Mouse (Mus musculus) cerebellum, adult 9-11 months (tissue): ENCODE results near the gene B4galnt1.
"Not testable (repeated sequence)": the region's sequence is repeated elsewhere in the genome, so short reads cannot be mapped to it uniquely, and the experiment has no call there.

ENCODE experiments used
- DNase-seq: peaks from one replicate; pipeline ENCODE4 v3.0.0; 2022

B4galnt1 gene

DNA sequence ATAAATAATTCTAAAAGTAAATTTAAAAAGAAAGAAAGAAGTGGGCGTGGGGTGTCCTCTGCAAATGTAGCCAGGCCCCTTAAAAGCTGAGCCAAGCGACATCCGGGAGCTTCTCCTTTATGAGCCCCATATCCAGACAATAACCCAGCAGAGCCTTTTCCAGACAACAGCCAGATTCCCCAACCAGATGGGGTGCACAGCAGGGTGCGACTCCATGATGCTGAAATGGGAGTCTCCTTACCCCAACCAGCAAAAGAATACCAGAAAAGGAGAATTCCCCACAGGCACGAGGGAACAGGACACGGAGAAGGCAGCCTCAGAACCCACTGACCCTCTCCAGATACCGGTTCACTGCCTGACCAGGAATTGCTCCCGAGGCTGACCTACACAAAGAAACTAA is 21.8 kb upstream of the B4galnt1 start:
- peak; percentile 26 for DNase-seq

GRCm38 (mm10) chr10:127144536-127144935 is 20.5 kb upstream of the B4galnt1 start:
- DNase-seq = no peak

GRCm38 (mm10) chr10:127145303-127145702 is 19.7 kb upstream of the B4galnt1 start:
- no peak for DNase-seq

GRCm38 (mm10) chr10:127147135-127147534 is 17.9 kb upstream of the B4galnt1 start:
- DNase-seq = no peak

GRCm38 (mm10) chr10:127150471-127150872 is 14.6 kb upstream of the B4galnt1 start:
- DNase-seq = no peak

DNA sequence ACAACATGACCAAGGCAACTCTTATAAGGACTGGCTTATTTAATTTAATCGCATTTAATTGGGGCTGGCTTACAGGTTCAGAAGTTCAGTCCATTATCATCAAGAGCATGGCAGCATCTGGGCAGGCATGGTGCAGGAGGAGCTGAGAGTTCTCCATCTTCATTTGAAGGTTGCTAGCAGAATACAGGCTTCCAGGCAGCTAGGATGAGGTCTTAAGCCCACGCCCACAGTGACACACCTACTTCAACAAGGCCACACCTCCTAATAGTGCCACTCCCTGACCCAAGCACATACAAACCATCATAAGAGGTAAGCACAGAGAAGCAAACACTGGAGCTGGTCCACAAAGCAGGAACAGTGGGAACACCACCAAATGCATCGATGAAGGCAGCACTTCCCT is 13.8 kb upstream of the B4galnt1 start:
- not testable (repeated sequence) for DNase-seq

GRCm38 (mm10) chr10:127152556-127152955 is 12.5 kb upstream of the B4galnt1 start:
- not testable (repeated sequence) for DNase-seq

DNA sequence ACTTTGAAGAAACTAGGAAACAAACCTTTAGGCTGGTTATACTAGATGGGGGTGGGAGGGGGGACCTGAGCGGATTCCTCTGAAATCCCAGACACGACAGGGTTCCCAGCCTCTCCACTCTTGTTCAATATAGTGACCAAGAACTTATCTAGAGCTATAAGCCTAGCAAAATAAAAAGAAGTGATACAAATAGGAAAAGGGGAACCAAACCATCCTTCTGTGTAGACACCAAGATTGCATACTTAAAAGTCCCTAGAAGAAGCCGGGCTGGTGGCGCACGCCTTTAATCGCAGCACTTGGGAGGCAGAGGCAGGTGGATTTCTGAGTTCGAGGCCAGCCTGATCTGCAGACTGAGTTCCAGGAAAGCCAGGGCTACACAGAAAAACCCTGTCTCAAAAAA is 11.7 kb upstream of the B4galnt1 start:
- DNase-seq = no peak

GRCm38 (mm10) chr10:127154241-127154640 is 10.8 kb upstream of the B4galnt1 start:
- no peak for DNase-seq

DNA sequence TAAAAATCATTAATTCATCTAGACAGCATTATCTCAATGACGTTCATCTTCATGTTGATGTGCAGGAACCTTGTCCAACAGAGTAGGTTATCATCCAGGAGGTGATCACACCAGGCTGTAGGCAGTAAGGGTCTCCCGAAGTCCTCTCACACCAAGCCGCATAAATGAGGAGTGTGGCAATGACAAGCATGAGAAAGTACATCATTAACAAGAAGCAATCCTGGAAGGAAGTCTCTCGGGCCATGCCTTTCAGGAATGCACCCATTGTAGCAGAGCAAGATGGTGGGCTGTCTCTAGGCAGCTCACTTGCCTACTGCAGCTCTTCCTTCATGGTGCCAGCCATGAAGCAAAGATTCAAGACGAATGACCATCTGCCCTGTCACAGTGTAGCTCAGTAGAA is 10.4 kb upstream of the B4galnt1 start:
- no peak for DNase-seq

GRCm38 (mm10) chr10:127156089-127156488 is 8.9 kb upstream of the B4galnt1 start:
- DNase-seq = no peak

- DNase-seq = no peak
These were observed 8.5 kb upstream of the B4galnt1 start for GRCm38 (mm10) chr10:127156511-127156910.

DNA sequence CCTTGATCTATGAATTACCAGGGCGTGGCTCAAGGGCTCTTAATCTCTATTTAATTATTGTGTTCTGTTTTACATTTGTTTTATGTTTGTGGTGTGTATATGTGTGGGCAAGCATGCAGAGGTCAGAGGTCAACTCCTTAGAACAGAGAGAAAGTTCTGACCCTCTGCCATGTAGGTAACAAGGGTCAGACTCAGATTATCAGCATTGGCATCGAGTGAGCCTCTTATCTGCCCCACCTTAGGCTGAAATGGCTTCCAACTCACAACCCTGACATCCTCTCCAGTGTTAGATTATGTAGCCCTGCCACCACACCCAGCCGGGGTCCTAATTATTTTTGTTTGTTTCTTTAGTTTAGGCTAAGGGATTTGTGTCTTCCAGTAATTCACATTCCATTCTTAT is 6.6 kb upstream of the B4galnt1 start:
- no peak for DNase-seq

DNA sequence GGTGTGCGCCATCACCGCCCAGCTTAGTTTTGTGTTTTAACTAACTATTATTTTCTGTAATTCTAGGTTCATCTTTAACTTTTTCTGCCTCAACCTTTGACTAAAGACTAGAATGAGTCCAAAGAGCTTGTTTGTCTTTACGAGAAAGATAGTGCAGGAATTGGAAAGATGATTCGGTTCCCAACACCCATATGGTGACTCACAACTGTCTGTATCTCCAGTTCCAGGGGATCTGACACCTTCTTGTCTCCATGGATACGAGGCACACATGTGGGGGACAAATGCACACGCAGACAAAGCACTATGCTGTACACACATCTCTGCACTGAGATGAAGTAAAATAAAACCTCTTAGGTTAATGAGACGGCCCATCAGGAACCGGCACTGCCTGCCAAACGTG is 4.9 kb upstream of the B4galnt1 start:
- no peak for DNase-seq

DNA sequence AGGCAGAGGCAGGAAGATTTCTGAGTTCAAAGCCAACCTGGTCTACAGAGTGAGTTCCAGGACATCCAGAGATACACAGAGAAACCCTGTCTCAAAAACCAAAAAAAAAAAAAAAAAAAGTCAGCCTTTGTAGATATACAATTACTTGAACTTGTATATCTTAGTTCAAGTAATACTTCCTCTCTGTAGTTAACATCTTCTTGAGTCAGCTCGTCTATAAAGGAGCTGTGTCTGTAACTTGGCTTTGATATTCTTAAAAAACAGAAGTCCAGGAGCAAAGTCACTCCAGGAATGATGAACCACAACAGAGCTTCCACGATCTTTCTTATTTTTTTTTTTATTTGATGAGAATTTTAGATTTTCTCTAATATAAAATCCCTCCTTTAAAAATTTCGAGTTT is 4.3 kb upstream of the B4galnt1 start:
- no peak for DNase-seq

- peak; percentile 15 for DNase-seq
These were observed 2.2 kb upstream of the B4galnt1 start for GRCm38 (mm10) chr10:127162771-127163261.

GRCm38 (mm10) chr10:127164190-127164589 is 835 bp upstream of the B4galnt1 start:
- peak; percentile 22 for DNase-seq

GRCm38 (mm10) chr10:127165354-127165653 is 279 bp downstream of the B4galnt1 start:
- DNase-seq = no peak

DNA sequence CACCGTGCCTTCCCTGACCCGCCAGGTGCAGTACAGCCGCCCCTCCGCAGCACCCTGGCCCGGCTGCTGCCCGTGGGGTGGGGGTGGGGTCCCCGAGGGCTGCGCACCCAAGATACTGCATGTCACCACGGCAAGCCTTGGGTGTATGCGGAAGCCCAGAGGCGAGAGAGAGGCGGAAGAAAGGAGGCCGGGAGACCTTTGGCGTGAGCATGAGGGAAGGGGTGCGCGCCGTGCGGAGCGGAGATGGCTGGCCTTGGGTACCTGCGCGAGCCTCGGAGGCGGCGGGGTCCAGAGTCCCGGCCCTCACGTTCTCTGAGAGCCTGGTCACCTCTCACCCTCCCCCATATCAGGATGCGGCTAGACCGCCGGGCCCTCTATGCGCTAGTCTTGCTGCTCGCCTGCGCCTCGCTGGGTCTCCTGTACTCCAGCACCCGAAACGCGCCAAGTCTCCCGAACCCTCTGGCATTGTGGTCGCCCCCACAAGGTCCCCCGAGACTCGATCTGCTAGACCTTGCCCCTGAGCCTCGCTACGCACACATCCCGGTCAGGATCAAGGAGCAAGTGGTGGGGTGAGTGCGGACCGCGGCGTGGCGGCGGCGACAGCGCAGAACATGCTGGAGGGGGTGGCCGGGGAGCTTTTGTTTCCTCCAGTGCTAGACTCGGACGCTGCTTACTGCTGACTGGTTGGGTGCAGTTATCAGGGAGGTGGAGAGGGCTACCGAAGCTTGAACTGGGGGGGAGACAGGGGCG is 804 bp downstream of the B4galnt1 start:
- peak; percentile 77 for DNase-seq

GRCm38 (mm10) chr10:127166404-127166715 is 1.3 kb downstream of the B4galnt1 start:
- no peak for DNase-seq

DNA sequence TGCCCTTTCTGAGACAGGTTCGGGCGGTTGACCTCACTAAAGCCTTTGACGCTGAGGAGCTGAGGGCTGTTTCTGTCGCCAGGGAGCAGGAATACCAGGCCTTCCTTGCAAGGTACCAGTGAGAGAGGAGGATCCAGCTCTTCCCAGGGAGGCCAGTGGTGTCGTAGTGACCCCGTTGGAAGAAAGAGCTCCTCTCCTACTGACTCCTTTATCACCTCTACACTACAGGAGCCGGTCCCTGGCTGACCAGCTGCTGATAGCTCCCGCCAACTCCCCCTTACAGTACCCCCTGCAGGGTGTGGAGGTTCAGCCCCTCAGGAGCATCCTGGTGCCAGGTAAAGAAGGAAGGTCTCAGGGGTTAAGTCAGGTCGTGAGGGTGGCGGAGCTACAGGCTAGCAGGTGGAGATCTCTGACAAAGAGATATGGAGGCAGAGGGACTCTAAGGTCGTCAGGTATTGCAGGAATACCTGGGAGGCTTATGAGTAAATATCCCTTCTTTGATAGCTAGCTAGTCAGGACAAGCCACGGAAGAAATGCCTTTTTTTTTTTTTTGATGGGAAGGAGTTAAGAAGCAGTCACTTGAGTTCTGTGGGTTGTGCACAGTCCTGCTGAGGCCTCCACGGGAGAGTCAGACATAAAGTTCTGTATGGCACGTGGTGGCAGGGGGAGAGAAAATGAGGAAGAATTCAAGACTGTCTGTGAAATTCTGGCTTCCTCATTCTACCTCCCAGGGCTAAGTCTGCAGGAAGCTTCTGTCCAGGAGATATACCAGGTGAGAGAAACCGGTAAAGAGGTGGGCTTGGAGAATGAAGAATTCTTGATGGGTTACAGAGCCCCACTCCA is 2.0 kb downstream of the B4galnt1 start:
- DNase-seq = peak; percentile 63

GRCm38 (mm10) chr10:127167614-127168192 is 2.7 kb downstream of the B4galnt1 start:
- peak; percentile 47 for DNase-seq

GRCm38 (mm10) chr10:127170002-127170401 is 5.0 kb downstream of the B4galnt1 start:
- DNase-seq = peak; percentile 37

DNA sequence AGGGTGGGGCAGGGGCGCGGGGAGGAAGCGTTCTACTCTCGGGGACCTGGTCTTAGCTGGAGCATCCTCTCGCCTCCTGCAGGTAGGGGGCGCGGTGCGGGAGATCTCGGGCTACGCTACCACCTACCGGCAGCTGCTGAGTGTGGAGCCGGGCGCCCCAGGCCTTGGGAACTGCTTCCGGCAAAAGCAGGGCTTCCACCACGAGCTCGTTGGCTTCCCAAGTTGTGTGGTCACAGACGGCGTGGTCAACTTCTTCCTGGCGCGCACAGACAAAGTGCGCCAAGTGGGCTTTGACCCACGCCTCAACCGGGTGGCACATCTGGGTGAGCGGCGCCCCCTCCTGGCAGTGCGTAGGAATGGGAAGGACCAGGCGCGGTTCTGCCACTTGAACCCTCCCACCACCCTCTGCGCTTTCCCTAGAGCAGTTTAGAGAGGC is 5.8 kb downstream of the B4galnt1 start:
- DNase-seq = peak; percentile 56
